Mouse (Mus musculus): Measurements from ENCODE around the gene Il34.

- TF ChIP-seq POLR2A (IDR thresholded peaks at IDR 0.05; ENCODE audit: borderline replicate concordance, low read depth, low read length) = no peak
- TF ChIP-seq CTCF (IDR thresholded peaks at IDR 0.05; ENCODE audit: low read depth, low read length) = no peak
Observed at GRCm38 (mm10) chr8:110706288-110706870, 99.3 kb downstream of the Il34 start.
